Mouse (Mus musculus) colon, adult 2 months (tissue): ENCODE data around the gene Lce1b. TPM values are rescaled to one million over a fixed set of nuclear protein-coding genes. Genes with fewer than 3 reads are reported as not detected.

Source experiments
- polyA plus RNA-seq: library from polyadenylated mRNA; depleted of rRNA; stranded (reverse); fragments of >200 nt; gene quantifications from 2 replicates; pipeline ENCODE4 v1.2.3, GENCODE M21; 2012; rRNA removed

Lce1b gene
- not detected in 2 replicates for polyA plus RNA-seq

DNA sequence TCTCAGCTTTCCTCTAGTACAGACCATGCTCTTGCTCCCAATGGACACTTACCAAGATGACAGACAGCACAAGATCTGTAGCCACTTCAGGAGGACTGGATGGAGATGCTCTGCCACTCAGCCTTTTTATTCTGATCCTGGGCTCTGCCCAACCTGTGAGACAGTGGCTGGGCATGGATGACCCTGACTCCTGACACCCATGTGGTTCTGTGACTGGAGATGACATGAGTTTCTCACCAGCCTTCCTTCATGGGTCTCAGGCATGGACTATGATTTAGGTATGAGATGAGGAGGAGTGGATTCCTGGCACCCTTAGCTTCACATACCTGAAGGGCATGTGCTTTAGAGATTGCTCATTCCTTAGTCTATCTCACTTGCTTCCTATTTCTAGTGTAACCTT is at the start of gene Lce1b:
TSS of gene Lce1b (minus strand) at position 101 of the 400 bp plus-strand sequence.

DNA sequence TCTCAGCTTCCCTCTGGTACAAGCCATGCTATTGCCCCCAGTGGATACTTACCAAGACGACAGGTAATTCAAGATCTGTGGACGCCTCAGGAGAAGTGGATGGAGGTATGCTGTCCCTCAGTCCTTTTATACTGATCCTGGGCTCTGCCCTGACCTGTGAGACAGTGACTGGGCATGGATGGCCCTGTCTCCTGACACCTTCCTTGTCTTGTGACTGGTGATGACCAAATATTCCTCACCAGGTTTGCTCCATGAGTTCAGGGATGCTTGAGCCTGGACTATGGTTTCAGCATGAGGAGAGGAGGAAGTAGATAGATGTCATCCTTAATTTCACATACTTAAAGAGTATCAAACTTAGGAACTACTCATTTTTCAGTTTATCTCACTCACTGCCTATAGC is 30.4 kb upstream of the Lce1b start, which contains the start of gene Lce1d:
TSS of gene Lce1d (minus strand) at position 101 of the 400 bp plus-strand sequence.

DNA sequence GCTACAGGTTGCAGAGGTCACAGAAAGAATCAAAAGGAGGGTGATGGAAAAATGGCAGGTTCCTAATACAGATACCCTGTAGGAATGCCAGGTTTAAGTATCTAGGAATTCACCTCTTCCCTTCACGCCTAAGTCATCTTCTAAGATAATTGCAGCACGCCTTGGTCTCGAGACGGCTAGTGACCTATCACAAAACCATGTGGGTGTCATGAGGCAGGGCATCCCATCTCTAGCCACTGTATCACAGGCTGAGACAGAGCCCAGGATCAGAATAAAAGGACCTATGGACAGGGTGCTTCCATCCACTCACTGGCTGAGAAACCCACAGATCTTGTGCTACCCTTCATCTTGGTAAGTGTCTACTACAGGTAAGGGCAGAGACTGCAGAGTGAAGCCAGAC is 22.2 kb upstream of the Lce1b start, which contains the start of gene Lce1c:
TSS of gene Lce1c (plus strand) at position 301 of the 400 bp plus-strand sequence.

DNA sequence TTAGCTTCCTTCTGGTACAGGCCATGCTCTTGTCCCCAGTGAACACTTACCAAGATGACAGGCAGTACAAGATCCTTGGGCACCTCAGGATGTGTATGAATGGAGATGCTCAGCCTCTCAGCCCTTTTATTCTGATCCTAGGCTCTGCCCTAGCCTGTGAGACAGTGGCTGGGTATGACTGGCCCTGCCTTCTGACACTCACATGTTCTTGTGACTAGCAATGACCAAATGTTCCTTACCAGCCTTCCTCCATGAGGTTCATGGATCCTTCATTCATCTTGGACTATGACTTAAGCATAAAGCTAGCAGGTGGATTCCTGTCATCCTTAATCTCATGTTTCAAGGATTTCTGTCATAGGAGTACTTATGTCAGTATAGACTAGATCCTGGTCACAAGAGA is 13.5 kb upstream of the Lce1b start, which contains the start of gene Lce1a2:
TSS of gene Lce1a2 (minus strand) at position 101 of the 400 bp plus-strand sequence.

DNA sequence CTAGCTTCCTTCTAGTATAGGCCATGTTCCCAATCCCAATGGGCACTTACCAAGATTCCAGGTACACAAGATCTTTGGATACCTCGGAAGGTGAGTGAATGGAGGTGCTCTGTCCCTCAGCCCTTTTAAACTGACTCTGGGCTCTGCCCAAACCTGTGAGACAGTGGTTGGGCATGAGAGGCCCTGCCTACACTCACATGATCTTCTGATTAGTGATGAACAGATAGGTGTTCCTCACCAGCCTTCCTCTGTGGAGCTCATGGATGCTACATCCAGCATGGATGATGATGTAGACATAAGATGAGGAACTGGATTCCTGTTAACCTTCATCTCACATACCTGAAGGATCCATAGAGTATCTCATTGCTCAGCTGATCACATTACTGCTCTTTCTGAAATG is 8.5 kb downstream of the Lce1b start, which contains the start of gene Lce1a1:
TSS of gene Lce1a1 (minus strand) at position 101 of the 400 bp plus-strand sequence.

DNA sequence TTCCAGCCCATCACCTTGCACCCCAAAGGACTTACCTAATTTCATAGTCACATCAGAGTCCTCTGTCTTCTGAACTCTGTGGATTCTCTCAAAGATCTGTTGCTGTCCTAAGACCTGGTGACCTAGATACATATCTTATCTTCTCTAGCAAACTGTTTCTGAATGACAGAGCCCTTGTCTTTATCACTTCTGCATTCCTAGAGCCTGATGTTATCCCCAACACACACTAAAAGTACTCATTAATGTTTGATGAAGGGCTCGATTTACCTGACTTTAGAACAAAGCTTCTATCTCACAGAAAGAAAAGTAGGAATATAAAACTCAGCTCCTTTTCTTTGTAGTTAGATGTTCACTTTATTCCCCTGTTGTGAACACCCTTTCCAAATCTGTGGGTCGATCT is 35.2 kb downstream of the Lce1b start, which contains the start of gene Lce6a:
TSS of gene Lce6a (minus strand) at position 101 of the 400 bp plus-strand sequence.

DNA sequence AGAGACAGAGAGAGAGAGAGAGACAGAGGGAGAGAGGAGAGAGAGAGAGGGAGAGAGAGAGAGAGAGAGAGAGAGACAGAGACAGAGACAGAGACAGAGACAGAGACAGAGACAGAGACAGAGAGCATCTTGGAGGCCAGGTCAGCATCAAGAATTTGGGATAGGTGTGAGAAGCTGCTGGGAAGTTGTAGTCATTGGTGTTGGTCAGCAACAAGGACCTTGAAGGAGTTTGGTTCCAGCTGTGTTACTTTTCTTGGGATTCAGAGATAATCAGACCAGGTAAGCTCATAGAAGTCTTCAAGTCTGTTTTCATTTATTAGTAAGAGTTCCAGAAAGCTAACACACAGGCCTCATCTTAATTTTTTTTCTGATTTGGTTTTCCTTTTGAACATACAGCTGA is 49.3 kb downstream of the Lce1b start, which contains the start of gene 2210017I01Rik:
TSS of gene 2210017I01Rik (minus strand) at position 101 of the 400 bp plus-strand sequence.

Other genes with a start within 250 kb of the Lce1b start
- not detected in 2 replicates for gene Sprr2i, start 248.9 kb downstream of the Lce1b start, polyA plus RNA-seq
- gene Sprr2j-ps, start 238.8 kb downstream of the Lce1b start, polyA plus RNA-seq, result not detected in 2 replicates
- 4.5 and 8.2 TPM in 2 replicates for gene Gm9774, start 227.5 kb downstream of the Lce1b start, polyA plus RNA-seq
- not detected in 2 replicates for gene Sprr2k, start 224.3 kb downstream of the Lce1b start, polyA plus RNA-seq
- not detected in 2 replicates for gene Sprr1b, start 218.1 kb downstream of the Lce1b start, polyA plus RNA-seq
- gene Sprr3, start 198.2 kb downstream of the Lce1b start, polyA plus RNA-seq, result not detected in 2 replicates
- gene Sprr1a, start 171.0 kb downstream of the Lce1b start, polyA plus RNA-seq, result 27.3 and 33.0 TPM in 2 replicates
- not detected in 2 replicates for gene Sprr4, start 156.4 kb downstream of the Lce1b start, polyA plus RNA-seq
- gene 2310046K23Rik, start 122.4 kb downstream of the Lce1b start, polyA plus RNA-seq, result not detected in 2 replicates
- gene Ivl, start 83.2 kb downstream of the Lce1b start, polyA plus RNA-seq, result not detected in 2 replicates
- gene Smcp, start 67.9 kb downstream of the Lce1b start, polyA plus RNA-seq, result not detected in 2 replicates
- gene 2210017I01Rik, start 49.4 kb downstream of the Lce1b start, polyA plus RNA-seq, result not detected in 2 replicates
- not detected in 2 replicates for gene Lce6a, start 35.3 kb downstream of the Lce1b start, polyA plus RNA-seq
- gene Lce1a1, start 8.6 kb downstream of the Lce1b start, polyA plus RNA-seq, result not detected in 2 replicates
- gene Lce1a2, start 13.4 kb upstream of the Lce1b start, polyA plus RNA-seq, result not detected in 2 replicates
- not detected in 2 replicates for gene Lce1c, start 22.3 kb upstream of the Lce1b start, polyA plus RNA-seq
- not detected in 2 replicates for gene Lce1d, start 30.3 kb upstream of the Lce1b start, polyA plus RNA-seq
- gene Lce1e, start 52.1 kb upstream of the Lce1b start, polyA plus RNA-seq, result not detected in 2 replicates
- gene Lce1f, start 63.4 kb upstream of the Lce1b start, polyA plus RNA-seq, result not detected in 2 replicates
- gene Gm38119, start 82.2 kb upstream of the Lce1b start, polyA plus RNA-seq, result not detected in 2 replicates
- not detected in 2 replicates for gene Lce1g, start 95.4 kb upstream of the Lce1b start, polyA plus RNA-seq
- not detected in 2 replicates for gene Lce1h, start 108.1 kb upstream of the Lce1b start, polyA plus RNA-seq
- gene Lce1i, start 122.0 kb upstream of the Lce1b start, polyA plus RNA-seq, result not detected in 2 replicates
- gene Lce1j, start 133.6 kb upstream of the Lce1b start, polyA plus RNA-seq, result not detected in 2 replicates
- gene Lce1k, start 151.0 kb upstream of the Lce1b start, polyA plus RNA-seq, result not detected in 2 replicates
- not detected in 2 replicates for gene Kprp, start 170.3 kb upstream of the Lce1b start, polyA plus RNA-seq
- not detected in 2 replicates for gene Lce1l, start 194.4 kb upstream of the Lce1b start, polyA plus RNA-seq
- gene 2310050C09Rik, start 213.3 kb upstream of the Lce1b start, polyA plus RNA-seq, result not detected in 2 replicates